In the genomic region with DNA sequence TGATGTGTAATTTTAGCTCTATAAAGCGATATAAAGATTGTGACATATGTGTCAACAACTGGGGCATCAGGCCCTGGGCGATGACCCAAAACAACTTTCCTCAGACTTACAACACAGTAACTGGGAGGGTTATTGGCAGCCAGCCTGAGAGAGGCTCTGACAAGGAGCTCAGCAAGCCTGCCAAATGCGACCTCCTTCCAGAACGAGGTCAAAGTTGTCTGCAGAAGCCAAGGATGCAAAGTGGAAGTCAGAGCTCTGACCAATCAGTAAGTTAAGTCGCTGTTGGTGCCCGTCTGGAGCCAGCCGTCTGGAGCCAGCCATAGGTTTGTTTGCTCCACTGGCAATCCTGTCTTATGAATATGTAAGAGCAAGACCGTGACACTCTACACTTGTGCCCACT, we compare ENCODE assay signal across 9 mouse cellular contexts.
A peak's percentile ranks its signal among the peaks of the same experiment; 100 is the strongest.
DNase-seq lines count a peak whose midpoint lies in the region; ATAC-seq and TF ChIP-seq lines count a peak whose summit lies in the region.
"Had no signal": no experiment of that assay in that cellular context is flagged by ENCODE, and none has a peak within 500 bp of the region (broad histone marks: within the 10 kb centered on the region; RNA-seq: fewer than 3 reads in every experiment).

No protein-coding gene starts in this region.

- no peaks in the 10 kb centered on the region for H3K27me3 ChIP-seq in embryonic facial prominence, embryonic 14.5 days (replicated peaks; ENCODE audit: control insufficient read depth, insufficient read depth, low read length)
- no peaks in the 10 kb centered on the region for H3K27me3 ChIP-seq in embryonic facial prominence, embryonic 10.5 days (replicated peaks; ENCODE audit: low read depth, poor library complexity, severe bottlenecking)
- no peaks in the 10 kb centered on the region for H3K27me3 ChIP-seq in myocyte (ENCODE audit: control insufficient read depth, insufficient read depth, insufficient read length)

- no peaks in the 10 kb centered on the region for H3K79me2 ChIP-seq in myocyte (ENCODE audit: control insufficient read depth, insufficient read depth)

- 0 out of 2 replicates have a peak, but pooled peaks have one; percentile 33 for ATAC-seq in embryonic facial prominence, embryonic 14.5 days (ENCODE audit: low read depth)

- H3ac ChIP-seq in myocyte (ENCODE audit: control insufficient read depth, insufficient read length), result no peak overlapping the region

- H3K4me2 ChIP-seq in embryonic facial prominence, embryonic 14.5 days (ENCODE audit: low read depth, low read length), result no peak overlapping the region
- peak overlapping the region; percentile 49 for H3K4me2 ChIP-seq in myocyte (ENCODE audit: low read depth)

- no peaks in the 10 kb centered on the region for H3K9me3 ChIP-seq in embryonic facial prominence, embryonic 14.5 days (ENCODE audit: control insufficient read depth, low read length)
- H3K9me3 ChIP-seq in embryonic facial prominence, embryonic 10.5 days, result no peaks in the 10 kb centered on the region

- no peak overlapping the region for H3K4me3 ChIP-seq in embryonic facial prominence, embryonic 14.5 days (ENCODE audit: low read depth, low read length)
- H3K4me3 ChIP-seq in embryonic facial prominence, embryonic 10.5 days, result no peak overlapping the region
- no peak overlapping the region for H3K4me3 ChIP-seq in myocyte

- H3K9ac ChIP-seq in embryonic facial prominence, embryonic 14.5 days (ENCODE audit: low read depth, low read length), result no peak overlapping the region
- H3K9ac ChIP-seq: liver, embryonic 14.5 days had no signal

- WGBS in embryonic facial prominence, embryonic 14.5 days, result 43% methylated on average over 8 of the region's 8 CpGs
- 67% methylated on average over 8 of the region's 8 CpGs for WGBS in embryonic facial prominence, embryonic 10.5 days

- DNase-seq in embryonic facial prominence, embryonic 14.5 days (ENCODE audit: low spot score), result peak; percentile 84
- DNase-seq in embryonic facial prominence, embryonic 10.5 days (ENCODE audit: low spot score), result no peak
- DNase-seq in adrenal gland, adult (ENCODE audit: inconsistent age in 2 of 2, low spot score in 1 of 2), result peak; percentile 63 to 96
- DNase-seq in gastrocnemius, postnatal 25 days, result peak; percentile 66
- DNase-seq in kidney, adult 18-20 months, result peak; percentile 29
- no peak for DNase-seq in yolk sac, embryonic 10.5 days (ENCODE audit: low spot score)
- no peak for DNase-seq in left cerebral cortex, postnatal 25 days (ENCODE audit: low spot score in 2 of 2)

- no peaks in the 10 kb centered on the region for H3K36me3 ChIP-seq in embryonic facial prominence, embryonic 14.5 days (ENCODE audit: control insufficient read depth, insufficient read depth, low read length)
- H3K36me3 ChIP-seq in embryonic facial prominence, embryonic 10.5 days (replicated peaks), result no peaks in the 10 kb centered on the region
- H3K36me3 ChIP-seq in myocyte (ENCODE audit: control insufficient read depth, insufficient read depth), result no peaks in the 10 kb centered on the region

- H3K27ac ChIP-seq in embryonic facial prominence, embryonic 14.5 days (replicated peaks; ENCODE audit: low read depth, low read length), result no peak overlapping the region
- no peak overlapping the region for H3K27ac ChIP-seq in embryonic facial prominence, embryonic 10.5 days (replicated peaks)
- H3K27ac ChIP-seq: liver, embryonic 14.5 days had no signal

- peaks cover 14% of the 10 kb centered on the region; the same call in 1 of the 2 replicates for H3K4me1 ChIP-seq in embryonic facial prominence, embryonic 14.5 days (ENCODE audit: control insufficient read depth, insufficient read depth, low read length)
- H3K4me1 ChIP-seq in embryonic facial prominence, embryonic 10.5 days, result peaks cover 14% of the 10 kb centered on the region

- intact Hi-C loops in left cerebral cortex, postnatal 25 days (cut with DNase I), result no loop called here

- no peak for TF ChIP-seq POLR2A in myocyte (IDR thresholded peaks at IDR 0.05; ENCODE audit: insufficient read length, low read depth)

TF ChIP-seq in myocyte, 11 proteins besides CTCF, POLR2A, EP300 and RAD21:
- TF ChIP-seq SRF (IDR thresholded peaks at IDR 0.05; ENCODE audit: control insufficient read depth, insufficient read length, low read depth) (no peak), TCF3 (IDR thresholded peaks at IDR 0.05; ENCODE audit: insufficient read length, low read depth) (no peak), REST (IDR thresholded peaks at IDR 0.05; ENCODE audit: insufficient read depth, insufficient read length) (no peak), MAX (IDR thresholded peaks at IDR 0.05; ENCODE audit: low read depth) (no peak), E2F4 (IDR thresholded peaks at IDR 0.05; ENCODE audit: insufficient read depth) (no peak), CEBPB (IDR thresholded peaks at IDR 0.05; ENCODE audit: insufficient read depth, poor library complexity, severe bottlenecking) (0 out of 2 replicates have a peak, but pooled peaks have one; percentile 30), MYOG (IDR thresholded peaks at IDR 0.05; ENCODE audit: control insufficient read depth in 1 of 3, insufficient read depth in 1 of 3, insufficient read length in 2 of 3, low read depth in 2 of 3) (no peak), TCF12 (IDR thresholded peaks at IDR 0.05; ENCODE audit: insufficient read depth, poor library complexity, severe bottlenecking) (no peak)

Comparison
In these comparisons a context has a peak if more than half of its experiments do, and no peak if none do; other contexts are left out.
1. DNase-seq: peak in embryonic facial prominence, embryonic 14.5 days (single experiment), adrenal gland, adult (2 of 2), gastrocnemius, postnatal 25 days (single experiment) and kidney, adult 18-20 months (single experiment); none in embryonic facial prominence, embryonic 10.5 days (single experiment), yolk sac, embryonic 10.5 days (single experiment) and left cerebral cortex, postnatal 25 days (0 of 2).